In the genomic region with DNA sequence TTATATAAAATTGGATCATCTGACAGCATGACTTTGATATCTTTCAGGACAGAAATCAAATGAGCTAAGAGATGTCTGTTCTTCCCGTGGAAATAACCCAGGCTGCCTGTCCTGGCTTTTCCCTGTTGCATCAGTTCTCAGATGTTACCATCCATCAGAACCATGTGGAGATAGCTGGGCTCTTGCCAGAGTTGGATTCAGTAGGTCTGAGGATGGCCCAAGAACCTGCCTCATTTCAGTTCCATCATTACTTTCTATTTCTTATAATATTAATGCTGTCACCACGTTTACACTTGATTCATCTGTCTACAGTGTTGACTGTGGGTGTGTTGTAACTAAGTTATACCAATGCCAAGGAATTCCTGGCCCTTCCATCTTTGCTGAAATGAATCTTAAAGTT, we compare ENCODE assay signal across 29 mouse cellular contexts.
DNase-seq lines count a peak whose midpoint lies in the region; ATAC-seq lines count a peak whose summit lies in the region.
"Had no signal": no experiment of that assay in that cellular context is flagged by ENCODE, and none has a peak within 500 bp of the region (broad histone marks: within the 10 kb centered on the region; RNA-seq: fewer than 3 reads in every experiment).

No protein-coding gene starts in this region.

- H3K27me3 ChIP-seq in hindbrain, embryonic 16.5 days (replicated peaks; ENCODE audit: control insufficient read depth, insufficient read depth, low read length), result no peaks in the 10 kb centered on the region
- H3K27me3 ChIP-seq: forebrain, embryonic 13.5 days; heart, embryonic 15.5 days; hindbrain, embryonic 13.5 days; limb, embryonic 12.5 days; stomach, embryonic 15.5 days had no signal

- DNase-seq in cerebellum, postnatal 10 days, result peak; percentile 9 to 11
- no peak for DNase-seq in cerebellum, adult 9-11 months
- peak; percentile 1 to 10 for DNase-seq in heart, adult 9 months (ENCODE audit: low spot score in 2 of 2)
- DNase-seq in heart, postnatal 4 days, result no peak
- DNase-seq in 3T3-L1 (ENCODE audit: low read depth, low spot score), result peak; percentile 14
- DNase-seq in gastrocnemius, postnatal 14 days, result peak; percentile 9
- DNase-seq in layer of hippocampus, adult 11-12 months (ENCODE audit: low spot score), result no peak
- DNase-seq: adrenal gland, adult 2 months; adrenal gland, postnatal 36 days; cerebellum, adult 2 months; cerebellum, postnatal 36 days; kidney, adult 11 months; kidney, postnatal 25 days; lung, adult 18-20 months; midbrain, embryonic 14.5 days; right cerebral cortex, postnatal 14 days; thymus, postnatal 25 days had no signal

- ATAC-seq in hindbrain, embryonic 16.5 days, result no peak
- ATAC-seq: forebrain, embryonic 13.5 days; inflammation-experienced regulatory T-cells, adult 6 months; lung, postnatal 0 days had no signal

- H3K9ac ChIP-seq in hindbrain, embryonic 16.5 days (ENCODE audit: low read depth, low read length), result no peak overlapping the region
- H3K9ac ChIP-seq: forebrain, embryonic 13.5 days; heart, embryonic 15.5 days; hindbrain, embryonic 13.5 days; limb, embryonic 12.5 days; stomach, embryonic 15.5 days had no signal

- intact Hi-C loops in gastrocnemius, postnatal 14 days (cut with DNase I; ENCODE audit: low total_unique reads), result no loop called here

- H3K4me2 ChIP-seq in hindbrain, embryonic 16.5 days (ENCODE audit: low read length), result no peak overlapping the region
- H3K4me2 ChIP-seq: forebrain, embryonic 13.5 days; heart, embryonic 15.5 days; hindbrain, embryonic 13.5 days; limb, embryonic 12.5 days; stomach, embryonic 15.5 days had no signal

- H3K4me3 ChIP-seq in hindbrain, embryonic 16.5 days (ENCODE audit: low read length), result no peak overlapping the region
- H3K4me3 ChIP-seq: forebrain, embryonic 13.5 days; heart, adult 2 months; heart, embryonic 15.5 days; hindbrain, embryonic 13.5 days; layer of hippocampus, adult 2 months; left cerebral cortex, adult 2 months; limb, embryonic 12.5 days; stomach, embryonic 15.5 days had no signal

- 83% methylated on average over 2 of the region's 2 CpGs for WGBS in hindbrain, embryonic 16.5 days

- H3K36me3 ChIP-seq in hindbrain, embryonic 16.5 days (ENCODE audit: control insufficient read depth, insufficient read depth, low read length), result no peaks in the 10 kb centered on the region
- H3K36me3 ChIP-seq: G1E; heart, embryonic 15.5 days; hindbrain, embryonic 13.5 days; limb, embryonic 12.5 days; stomach, embryonic 15.5 days had no signal

- no peaks in the 10 kb centered on the region for H3K4me1 ChIP-seq in hindbrain, embryonic 16.5 days (ENCODE audit: control insufficient read depth, insufficient read depth, low read depth, low read length)
- H3K4me1 ChIP-seq: forebrain, embryonic 13.5 days; heart, embryonic 15.5 days; hindbrain, embryonic 13.5 days; limb, embryonic 12.5 days; stomach, embryonic 15.5 days had no signal

- H3K9me3 ChIP-seq in hindbrain, embryonic 16.5 days (ENCODE audit: control insufficient read depth, low read length), result no peaks in the 10 kb centered on the region
- H3K9me3 ChIP-seq: forebrain, embryonic 13.5 days; G1E; heart, embryonic 15.5 days; hindbrain, embryonic 13.5 days; limb, embryonic 12.5 days; stomach, embryonic 15.5 days had no signal

- H3K27ac ChIP-seq in hindbrain, embryonic 16.5 days (ENCODE audit: low read depth, low read length), result no peak overlapping the region
- H3K27ac ChIP-seq: forebrain, embryonic 13.5 days; heart, adult 2 months; heart, embryonic 15.5 days; hindbrain, embryonic 13.5 days; layer of hippocampus, adult 2 months; left cerebral cortex, adult 2 months; limb, embryonic 12.5 days; stomach, embryonic 15.5 days had no signal

Comparison
In these comparisons a context has a peak if more than half of its experiments do, and no peak if none do; other contexts are left out.
1. DNase-seq: peak in cerebellum, postnatal 10 days (2 of 2), heart, adult 9 months (2 of 2), 3T3-L1 (single experiment) and gastrocnemius, postnatal 14 days (single experiment); none in cerebellum, adult 9-11 months (single experiment), heart, postnatal 4 days (single experiment) and layer of hippocampus, adult 11-12 months (single experiment).